Mouse (Mus musculus): ENCODE results near the gene Cdkn2a.

DNA sequence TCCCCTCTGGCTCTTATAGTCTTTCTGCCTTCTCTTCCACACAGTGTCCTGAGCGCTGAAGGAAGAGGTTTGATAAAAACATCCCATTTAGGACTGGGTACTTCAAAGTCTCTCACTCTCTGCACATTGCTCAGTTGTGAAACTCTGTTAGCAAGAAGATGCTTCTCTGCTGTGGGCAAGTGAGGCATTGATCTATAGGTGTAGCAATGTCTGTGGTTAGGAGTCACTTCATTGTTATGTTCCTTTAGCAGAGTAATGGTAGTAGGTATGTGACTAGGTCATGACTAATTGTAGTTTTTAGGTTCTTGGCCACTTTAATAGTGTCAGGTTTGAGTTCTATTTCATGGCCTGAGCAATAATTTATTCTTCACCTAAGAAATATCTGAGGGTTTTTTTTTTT lies 7.7 kb upstream of the Cdkn2a start:
- TF ChIP-seq CTCF (IDR thresholded peaks at IDR 0.05; ENCODE audit: insufficient read depth, low read length): no peak
- TF ChIP-seq POLR2A (IDR thresholded peaks at IDR 0.05; ENCODE audit: borderline replicate concordance, extremely low read depth, low read depth, low read length): no peak
